8 mouse cellular contexts compared by ENCODE assay signal in the genomic region with DNA sequence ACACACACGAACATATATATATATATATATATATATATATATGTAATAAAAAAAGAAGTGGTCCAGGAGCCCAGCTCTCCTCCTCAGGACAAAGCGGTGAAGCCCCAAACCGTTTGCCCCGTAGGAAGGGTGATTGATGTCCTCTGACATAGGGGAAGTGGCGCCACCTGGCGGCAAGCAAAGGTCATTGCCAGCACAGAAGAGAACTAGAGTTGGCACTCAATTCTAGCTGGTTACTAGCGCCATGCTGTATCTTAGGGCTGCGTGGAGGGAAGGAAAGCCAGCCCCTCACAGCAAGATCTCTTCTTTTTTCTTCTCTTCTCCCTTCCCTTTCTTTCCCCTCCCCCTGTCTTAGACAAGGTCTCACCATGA. TPM values are rescaled to one million over a fixed set of nuclear protein-coding genes. Genes with fewer than 3 reads are reported as not detected.
DNase-seq lines count a peak whose midpoint lies in the region; ATAC-seq lines count a peak whose summit lies in the region.

No protein-coding gene starts in this region.

- intact Hi-C loops in left cerebral cortex, postnatal 4 days (cut with DNase I), result loop anchor here (5.0 kb wide), 1 partner anchor 36 kb away; no protein-coding TSS in a partner anchor
- intact Hi-C loops in left cerebral cortex, postnatal 36 days (cut with DNase I), result loop anchor here (5.0 kb wide), 1 partner anchor 36 kb away; no protein-coding TSS in a partner anchor
- intact Hi-C loops in gastrocnemius, postnatal 14 days (cut with DNase I; ENCODE audit: low total_unique reads), result loop anchor here (5.0 kb wide), 1 partner anchor 36 kb away; no protein-coding TSS in a partner anchor

- DNase-seq in cerebellum, adult 18-20 months, result peak; percentile 50 to 67
- no peak for DNase-seq in cerebellum, adult 11-12 months
- DNase-seq in left cerebral cortex, postnatal 4 days, result peak; percentile 70
- no peak for DNase-seq in left cerebral cortex, postnatal 36 days (ENCODE audit: low spot score in 2 of 2)
- peak; percentile 63 for DNase-seq in adrenal gland, postnatal 25 days
- peak; percentile 59 for DNase-seq in gastrocnemius, postnatal 14 days
- no peak for DNase-seq in frontal cortex, postnatal 36 days (ENCODE audit: low spot score in 2 of 2)

- ATAC-seq in megakaryocyte-erythroid progenitor cell, adult 5-6 weeks (replicated peaks; ENCODE audit: low FRiP score, low TSS enrichment, poor library complexity, severe bottlenecking), result peak; percentile 79

RNA-seq across cellular contexts. Expression of a gene that starts 14.1 kb away (rescaled TPM):
- 1 to 10 TPM; 1.2 to 1.5 TPM for total RNA-seq in left cerebral cortex, postnatal 4 days (2021)
- total RNA-seq in left cerebral cortex, postnatal 36 days (2021), result 1 to 10 TPM; 1.5 to 1.6 TPM
- 1.1 and 1.7 TPM in 2 replicates for total RNA-seq in adrenal gland, postnatal 25 days (2021)
- total RNA-seq in gastrocnemius, postnatal 14 days (2021), result 10 to 100 TPM; 19.3 to 20.2 TPM
- 0.33 and 1.0 TPM in 2 replicates for total RNA-seq in megakaryocyte-erythroid progenitor cell, adult 5-6 weeks (2014; fragmentation: Nextera tagmentation)
- total RNA-seq in megakaryocyte-erythroid progenitor cell, adult 5-6 weeks (2017), result 0.33 and 0.99 TPM in 2 replicates

RNA-seq across cellular contexts. Expression of a gene that starts 46.0 kb away (rescaled TPM):
- 1 to 10 TPM; 1.4 to 1.5 TPM for total RNA-seq in left cerebral cortex, postnatal 4 days (2021)
- 1 to 10 TPM; 6.3 to 7.3 TPM for total RNA-seq in left cerebral cortex, postnatal 36 days (2021)
- 2.3 and 3.6 TPM in 2 replicates for total RNA-seq in adrenal gland, postnatal 25 days (2021)
- total RNA-seq in gastrocnemius, postnatal 14 days (2021), result under 1 TPM; 0.49 to 0.58 TPM
- total RNA-seq in megakaryocyte-erythroid progenitor cell, adult 5-6 weeks (2014; fragmentation: Nextera tagmentation), result not detected in 2 replicates
- total RNA-seq in megakaryocyte-erythroid progenitor cell, adult 5-6 weeks (2017), result not detected in 2 replicates

Comparison
In these comparisons a context has a peak if more than half of its experiments do, and no peak if none do; other contexts are left out.
1. DNase-seq: peak in cerebellum, adult 18-20 months (2 of 2), left cerebral cortex, postnatal 4 days (single experiment), adrenal gland, postnatal 25 days (single experiment) and gastrocnemius, postnatal 14 days (single experiment); none in cerebellum, adult 11-12 months (single experiment), left cerebral cortex, postnatal 36 days (0 of 2) and frontal cortex, postnatal 36 days (0 of 2).